Mouse (Mus musculus) midbrain, embryonic 12.5 days (tissue): ENCODE measurements around the gene Lmbr1. TPM values are rescaled to one million over a fixed set of nuclear protein-coding genes. Genes with fewer than 3 reads are reported as not detected.

Experiments
- ATAC-seq: fragments of 200-750 bp; cut with Nextera tagmentation; 2 replicates; pipeline ENCODE4 v1.8.0; 2017; ENCODE audit warnings: low read depth, moderate TSS enrichment, moderate library complexity; ENCODE audit not compliant: low FRiP score
- H3K27ac ChIP-seq: fragments of 300-500 bp; sonication (generic); replicated peaks from 2 replicates; pipeline ENCODE4 v1.5.1; 2016; ENCODE audit warnings: mild to moderate bottlenecking
- H3K27me3 ChIP-seq: fragments of 300-500 bp; sonication (generic); 2 replicates; pipeline ENCODE4 v1.6.1; 2016; ENCODE audit warnings: mild to moderate bottlenecking
- H3K36me3 ChIP-seq: fragments of 300-500 bp; sonication (generic); 2 replicates; pipeline ENCODE4 v1.6.1; 2016
- H3K4me1 ChIP-seq: fragments of 300-500 bp; sonication (generic); 2 replicates; pipeline ENCODE4 v1.6.1; 2016
- H3K4me2 ChIP-seq: fragments of 300-500 bp; sonication (generic); replicated peaks from 2 replicates; pipeline ENCODE4 v1.6.1; 2016; ENCODE audit warnings: mild to moderate bottlenecking, moderate library complexity
- H3K4me3 ChIP-seq: fragments of 300-500 bp; sonication (generic); 2 replicates; pipeline ENCODE4 v1.5.1; 2016; ENCODE audit warnings: mild to moderate bottlenecking
- H3K9ac ChIP-seq: fragments of 300-500 bp; sonication (generic); replicated peaks from 2 replicates; pipeline ENCODE4 v1.6.1; 2016; ENCODE audit warnings: mild to moderate bottlenecking, moderate library complexity
- H3K9me3 ChIP-seq: fragments of 300-500 bp; sonication (generic); 2 replicates; pipeline ENCODE4 v1.6.1; 2016; ENCODE audit warnings: mild to moderate bottlenecking
- WGBS: fragments of 180-500 bp; shearing (Covaris S2); methylation state at CpG from one replicate; pipeline ENCODE4 v1.1.7; 2016; 5-methylcytosine and 5-hydroxymethylcytosine counted together
- microRNA-seq: library from miRNA; unstranded; fragments of <30 nt; microRNA quantifications from one replicate; pipeline ENCODE4, GENCODE M21; 2017
- polyA plus RNA-seq: library from polyadenylated mRNA; unstranded; fragments of >200 nt; fragmentation: Nextera tagmentation; extraction: Ambion mirVana; gene quantifications from 2 replicates; pipeline ENCODE4 v1.2.1, GENCODE M21; 2016

The Lmbr1 gene
- polyA plus RNA-seq, 1 experiment from 2014 or later = 17.0 TPM

GRCm38 (mm10) chr5:29195570-29196263 lies 182.5 kb downstream of the Lmbr1 start, which contains the start of gene Rnf32:
TSS of gene Rnf32 (plus strand) at chr5:29195992.
- H3K27ac ChIP-seq = peak within 1 kb of the TSS; percentile 83
- H3K9ac ChIP-seq = peak within 1 kb of the TSS; percentile 78
- H3K4me2 ChIP-seq = peak within 1 kb of the TSS; percentile 60
- under 1% methylated on average over 63 of the region's 70 CpGs for WGBS
- no peaks in the 10 kb centered on the region for H3K36me3 ChIP-seq
- H3K4me1 ChIP-seq = peaks cover 12% of the 10 kb centered on the region; the same call in 1 of the 2 replicates
- no peaks in the 10 kb centered on the region for H3K9me3 ChIP-seq
- peak within 1 kb of the TSS; percentile 63 for H3K4me3 ChIP-seq
- no peaks in the 10 kb centered on the region; the same call in 1 of the 2 replicates for H3K27me3 ChIP-seq
- peak; percentile 96 for ATAC-seq

DNA sequence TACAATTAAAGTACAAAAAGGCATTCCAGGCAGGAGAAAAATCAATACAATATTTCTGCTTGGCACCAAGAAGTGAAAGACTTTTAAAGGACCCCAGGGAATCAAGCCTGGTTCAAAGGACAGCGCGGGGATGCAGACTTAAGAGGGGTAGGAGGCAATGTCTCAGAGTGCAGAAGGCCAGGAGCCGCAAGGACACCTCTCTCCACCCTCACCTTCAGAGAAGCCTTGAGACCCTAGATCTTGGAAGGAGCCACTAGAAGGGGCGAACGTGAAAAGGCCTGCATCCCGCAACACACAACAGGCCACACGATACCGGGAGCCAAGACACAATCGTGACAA lies 183.0 kb downstream of the Lmbr1 start:
- Histone ChIP-seq H3K4me2 (peak overlapping the region; percentile 60), H3K9ac (peak overlapping the region; percentile 78), H3K4me3 (peak overlapping the region; percentile 63), H3K4me1 (peaks cover 9% of the 10 kb centered on the region; the same call in 1 of the 2 replicates), H3K27me3 (no peaks in the 10 kb centered on the region; the same call in 1 of the 2 replicates), H3K36me3 (no peaks in the 10 kb centered on the region), H3K9me3 (no peaks in the 10 kb centered on the region), H3K27ac (peak overlapping the region; percentile 83)
- WGBS = 2% methylated on average over 9 of the region's 9 CpGs
- no peak; the same call in 1 of the 2 replicates for ATAC-seq

- WGBS = 89% methylated on average over 5 of the region's 5 CpGs
- H3K9me3 ChIP-seq = no peaks in the 10 kb centered on the region
- H3K36me3 ChIP-seq = no peaks in the 10 kb centered on the region
- no peak overlapping the region for H3K4me2 ChIP-seq
- H3K27me3 ChIP-seq = no peaks in the 10 kb centered on the region
- no peak overlapping the region for H3K27ac ChIP-seq
- ATAC-seq = no peak
- no peak overlapping the region for H3K9ac ChIP-seq
- no peak overlapping the region for H3K4me3 ChIP-seq
- H3K4me1 ChIP-seq = no peaks in the 10 kb centered on the region
These were observed 191.4 kb downstream of the Lmbr1 start for GRCm38 (mm10) chr5:29186798-29187197.

Small RNAs within 50 kb of the gene (microRNA-seq; reads per million reads assigned to microRNA genes)
- not detected for gene Gm23801

Other genes with a start within 250 kb of the Lmbr1 start
- 9.6 and 10.0 TPM in 2 replicates for gene Rnf32, start 182.4 kb downstream of the Lmbr1 start, polyA plus RNA-seq
- 27.9 TPM in 2 replicates for gene Nom1, start 56.3 kb upstream of the Lmbr1 start, polyA plus RNA-seq
- gene Mnx1, start 100.1 kb upstream of the Lmbr1 start, polyA plus RNA-seq = not detected in 2 replicates
- 43.6 and 47.6 TPM in 2 replicates for gene Ube3c, start 190.9 kb upstream of the Lmbr1 start, polyA plus RNA-seq